Mouse (Mus musculus): ENCODE results near the gene Robo4. TPM values are rescaled to one million over a fixed set of nuclear protein-coding genes. Genes with fewer than 3 reads are reported as not detected.

The Robo4 gene
- total and polyA plus RNA-seq, 2 experiments from 2014 or later = 3.3 to 9.6 TPM

GRCm38 (mm10) chr9:37364392-37364791 is 37.3 kb upstream of the Robo4 start:
- Histone ChIP-seq H3K9me3 (ENCODE audit: low read length) (no peaks in the 10 kb centered on the region), H3K27ac (ENCODE audit: low read depth, low read length) (no peak overlapping the region), H3K4me1 (ENCODE audit: insufficient read depth) (peaks cover 1% of the 10 kb centered on the region; the same call in 1 of the 2 replicates), H3K36me3 (ENCODE audit: insufficient read depth) (no peaks in the 10 kb centered on the region), H3K4me2 (ENCODE audit: low read depth) (no peak overlapping the region), H3K4me3 (ENCODE audit: low read depth, low read length) (no peak overlapping the region), H3K9ac (no peak overlapping the region), H3K27me3 (ENCODE audit: insufficient read depth, low read length) (no peaks in the 10 kb centered on the region)
- WGBS = 65% methylated on average over 3 of the region's 3 CpGs
- DNase-seq = peak; percentile 38
- TF ChIP-seq CTCF (IDR thresholded peaks at IDR 0.05; ENCODE audit: low read depth) = no peak
- ATAC-seq = no peak

GRCm38 (mm10) chr9:37365706-37366105 is 36.0 kb upstream of the Robo4 start:
- DNase-seq (no peak), ATAC-seq (no peak)
- Histone ChIP-seq H3K27me3 (ENCODE audit: insufficient read depth, low read length) (no peaks in the 10 kb centered on the region), H3K4me3 (ENCODE audit: low read depth, low read length) (no peak overlapping the region), H3K9ac (no peak overlapping the region), H3K9me3 (ENCODE audit: low read length) (no peaks in the 10 kb centered on the region), H3K4me2 (ENCODE audit: low read depth) (no peak overlapping the region), H3K36me3 (ENCODE audit: insufficient read depth) (no peaks in the 10 kb centered on the region), H3K27ac (ENCODE audit: low read depth, low read length) (no peak overlapping the region), H3K4me1 (ENCODE audit: insufficient read depth) (no peaks in the 10 kb centered on the region)
- no peak for TF ChIP-seq CTCF (IDR thresholded peaks at IDR 0.05; ENCODE audit: low read depth)
- WGBS = 81% methylated on average over 5 of the region's 5 CpGs

GRCm38 (mm10) chr9:37367301-37368080 is 34.2 kb upstream of the Robo4 start, which contains the start of gene Hepacam:
Gene Hepacam (plus strand): TSS chr9:37367351.
- peak; percentile 54 for DNase-seq
- H3K9me3 ChIP-seq (ENCODE audit: low read length) = no peaks in the 10 kb centered on the region
- no peaks in the 10 kb centered on the region for H3K36me3 ChIP-seq (ENCODE audit: insufficient read depth)
- H3K4me1 ChIP-seq (ENCODE audit: insufficient read depth) = no peaks in the 10 kb centered on the region
- H3K4me2 ChIP-seq (ENCODE audit: low read depth) = peak within 1 kb of the TSS; percentile 29
- peak within 1 kb of the TSS; percentile 24 for H3K4me3 ChIP-seq (ENCODE audit: low read depth, low read length)
- WGBS = 67% methylated on average over 17 of the region's 17 CpGs
- TF ChIP-seq CTCF (IDR thresholded peaks at IDR 0.05; ENCODE audit: low read depth) = no peak
- peak; percentile 93 for ATAC-seq
- H3K27ac ChIP-seq (ENCODE audit: low read depth, low read length) = peak within 1 kb of the TSS; percentile 73
- H3K9ac ChIP-seq = peak within 1 kb of the TSS; percentile 37; the same call in 1 of the 2 replicates
- no peaks in the 10 kb centered on the region for H3K27me3 ChIP-seq (ENCODE audit: insufficient read depth, low read length)

- H3K9ac ChIP-seq = peak overlapping the region; percentile 37; the same call in 1 of the 2 replicates
- 84% methylated on average over 11 of the region's 11 CpGs for WGBS
- DNase-seq = peak; percentile 15
These were observed 33.4 kb upstream of the Robo4 start for GRCm38 (mm10) chr9:37368081-37368830.

GRCm38 (mm10) chr9:37368860-37369259 is 32.8 kb upstream of the Robo4 start:
- WGBS = 77% methylated on average over 8 of the region's 8 CpGs
- Histone ChIP-seq H3K9me3 (ENCODE audit: low read length) (no peaks in the 10 kb centered on the region), H3K4me1 (ENCODE audit: insufficient read depth) (no peaks in the 10 kb centered on the region), H3K27me3 (ENCODE audit: insufficient read depth, low read length) (no peaks in the 10 kb centered on the region), H3K4me2 (ENCODE audit: low read depth) (peak overlapping the region; percentile 29; the same call in 1 of the 2 replicates), H3K4me3 (ENCODE audit: low read depth, low read length) (no peak overlapping the region; the same call in 1 of the 2 replicates), H3K27ac (ENCODE audit: low read depth, low read length) (no peak overlapping the region), H3K9ac (0 out of 2 replicates have a peak overlapping the region, but pooled peaks have one; percentile 18), H3K36me3 (ENCODE audit: insufficient read depth) (no peaks in the 10 kb centered on the region)
- ATAC-seq = no peak
- DNase-seq = no peak
- 0 out of 2 replicates have a peak, but pooled peaks have one; percentile 4 for TF ChIP-seq CTCF (IDR thresholded peaks at IDR 0.05; ENCODE audit: low read depth)

More at GRCm38 (mm10) chr9:37368081-37368830, 33.4 kb upstream of the Robo4 start:
- H3K9me3 ChIP-seq (ENCODE audit: low read length) = no peaks in the 10 kb centered on the region
- no peaks in the 10 kb centered on the region for H3K4me1 ChIP-seq (ENCODE audit: insufficient read depth)
- peak overlapping the region; percentile 24 for H3K4me3 ChIP-seq (ENCODE audit: low read depth, low read length)
- TF ChIP-seq CTCF (IDR thresholded peaks at IDR 0.05; ENCODE audit: low read depth) = no peak
- H3K27ac ChIP-seq (ENCODE audit: low read depth, low read length) = peak overlapping the region; percentile 73
- no peaks in the 10 kb centered on the region for H3K36me3 ChIP-seq (ENCODE audit: insufficient read depth)
- H3K27me3 ChIP-seq (ENCODE audit: insufficient read depth, low read length) = no peaks in the 10 kb centered on the region
- H3K4me2 ChIP-seq (ENCODE audit: low read depth) = peak overlapping the region; percentile 29
- ATAC-seq = no peak

GRCm38 (mm10) chr9:37371232-37371801 is 30.4 kb upstream of the Robo4 start:
- Histone ChIP-seq H3K4me2 (ENCODE audit: low read depth) (no peak overlapping the region), H3K4me1 (ENCODE audit: insufficient read depth) (no peaks in the 10 kb centered on the region)

More at GRCm38 (mm10) chr9:37371232-37371801, 30.4 kb upstream of the Robo4 start:
- WGBS = 87% methylated on average over 7 of the region's 7 CpGs
- Histone ChIP-seq H3K36me3 (ENCODE audit: insufficient read depth) (no peaks in the 10 kb centered on the region), H3K27ac (ENCODE audit: low read depth, low read length) (no peak overlapping the region), H3K4me3 (ENCODE audit: low read depth, low read length) (no peak overlapping the region), H3K9ac (no peak overlapping the region), H3K9me3 (ENCODE audit: low read length) (no peaks in the 10 kb centered on the region), H3K27me3 (ENCODE audit: insufficient read depth, low read length) (no peaks in the 10 kb centered on the region)
- TF ChIP-seq CTCF (IDR thresholded peaks at IDR 0.05; ENCODE audit: low read depth) = no peak
- no peak for DNase-seq
- no peak for ATAC-seq

Data from forebrain, postnatal 0 days (tissue).